9 mouse cellular contexts compared by ENCODE assay signal in genomic region chr5:31138241-31138967, GRCm38 (mm10). TPM values are rescaled to one million over a fixed set of nuclear protein-coding genes. Genes with fewer than 3 reads are reported as not detected.
A peak's percentile ranks its signal among the peaks of the same experiment; 100 is the strongest.
DNase-seq lines count a peak whose midpoint lies in the region; ATAC-seq and TF ChIP-seq lines count a peak whose summit lies in the region.
"Had no signal": no experiment of that assay in that cellular context is flagged by ENCODE, and none has a peak within 500 bp of the region (broad histone marks: within the 10 kb centered on the region; RNA-seq: fewer than 3 reads in every experiment).

Gene Ucn (minus strand): TSS chr5:31138829.

- DNase-seq in lung, embryonic 14.5 days: peak; percentile 56
- no peak for DNase-seq in lung, postnatal 25 days (ENCODE audit: low spot score)
- DNase-seq in forebrain, embryonic 10.5 days (ENCODE audit: extremely low spot score, low spot score): peak; percentile 26
- no peak for DNase-seq in frontal cortex, adult 2 months (ENCODE audit: extremely low spot score in 1 of 2, low spot score in 1 of 2)
- no peak for DNase-seq in ovary, postnatal 36 days (ENCODE audit: low spot score)
- DNase-seq in cerebellum, adult 18-20 months: no peak

- H3K4me2 ChIP-seq in lung, embryonic 14.5 days: peak within 1 kb of the TSS; percentile 42
- H3K4me2 ChIP-seq in hindbrain, embryonic 16.5 days (ENCODE audit: low read length): peak within 1 kb of the TSS; percentile 58
- H3K4me2 ChIP-seq in neural tube, embryonic 15.5 days: peak within 1 kb of the TSS; percentile 63

- no peak for TF ChIP-seq CTCF in lung, embryonic 14.5 days (IDR thresholded peaks at IDR 0.05; ENCODE audit: low read depth)

- no peak within 1 kb of the TSS for H3K27ac ChIP-seq in lung, embryonic 14.5 days (ENCODE audit: low read depth)
- no peak within 1 kb of the TSS for H3K27ac ChIP-seq in forebrain, embryonic 10.5 days
- no peak within 1 kb of the TSS for H3K27ac ChIP-seq in hindbrain, embryonic 16.5 days (ENCODE audit: low read depth, low read length)
- no peak within 1 kb of the TSS for H3K27ac ChIP-seq in neural tube, embryonic 15.5 days (replicated peaks)
- H3K27ac ChIP-seq: liver, embryonic 14.5 days had no signal

- no peaks in the 10 kb centered on the region for H3K4me1 ChIP-seq in lung, embryonic 14.5 days (ENCODE audit: insufficient read depth)
- H3K4me1 ChIP-seq in forebrain, embryonic 10.5 days: peaks cover 30% of the 10 kb centered on the region
- H3K4me1 ChIP-seq in hindbrain, embryonic 16.5 days (ENCODE audit: control insufficient read depth, insufficient read depth, low read depth, low read length): peaks cover 16% of the 10 kb centered on the region
- peaks cover 27% of the 10 kb centered on the region for H3K4me1 ChIP-seq in neural tube, embryonic 15.5 days

- H3K27me3 ChIP-seq in lung, embryonic 14.5 days (ENCODE audit: insufficient read depth, low read length): peaks cover 60% of the 10 kb centered on the region
- H3K27me3 ChIP-seq in forebrain, embryonic 10.5 days (ENCODE audit: poor library complexity, severe bottlenecking): peaks cover 69% of the 10 kb centered on the region
- peaks cover 51% of the 10 kb centered on the region for H3K27me3 ChIP-seq in hindbrain, embryonic 16.5 days (replicated peaks; ENCODE audit: control insufficient read depth, insufficient read depth, low read length)
- peaks cover 65% of the 10 kb centered on the region for H3K27me3 ChIP-seq in neural tube, embryonic 15.5 days (replicated peaks)

- peak within 1 kb of the TSS; percentile 14; the same call in 1 of the 2 replicates for H3K4me3 ChIP-seq in lung, embryonic 14.5 days (ENCODE audit: low read depth, low read length)
- H3K4me3 ChIP-seq in forebrain, embryonic 10.5 days: peak within 1 kb of the TSS; percentile 45
- H3K4me3 ChIP-seq in hindbrain, embryonic 16.5 days (ENCODE audit: low read length): peak within 1 kb of the TSS; percentile 35
- H3K4me3 ChIP-seq in neural tube, embryonic 15.5 days (replicated peaks): peak within 1 kb of the TSS; percentile 36

- H3K9ac ChIP-seq in lung, embryonic 14.5 days: no peak within 1 kb of the TSS
- 0 out of 2 replicates have a peak within 1 kb of the TSS, but pooled peaks have one; percentile 36 for H3K9ac ChIP-seq in hindbrain, embryonic 16.5 days (ENCODE audit: low read depth, low read length)
- H3K9ac ChIP-seq in neural tube, embryonic 15.5 days (replicated peaks): peak within 1 kb of the TSS; percentile 40
- H3K9ac ChIP-seq: liver, embryonic 14.5 days had no signal

- 1% methylated on average over 52 of the region's 52 CpGs for WGBS in lung, embryonic 14.5 days
- WGBS in forebrain, embryonic 10.5 days: 1% methylated on average over 52 of the region's 52 CpGs
- 1% methylated on average over 52 of the region's 52 CpGs for WGBS in hindbrain, embryonic 16.5 days
- WGBS in neural tube, embryonic 15.5 days: 1% methylated on average over 52 of the region's 52 CpGs

- ATAC-seq in lung, embryonic 14.5 days (ENCODE audit: insufficient read depth): peak; percentile 60; the same call in 1 of the 2 replicates
- ATAC-seq in hindbrain, embryonic 16.5 days: 0 out of 2 replicates have a peak, but pooled peaks have one; percentile 20
- ATAC-seq in neural tube, embryonic 15.5 days (ENCODE audit: low FRiP score): no peak

- peaks cover 8% of the 10 kb centered on the region; the same call in 1 of the 2 replicates for H3K36me3 ChIP-seq in lung, embryonic 14.5 days (ENCODE audit: insufficient read depth)
- H3K36me3 ChIP-seq in forebrain, embryonic 10.5 days (replicated peaks): peaks cover 12% of the 10 kb centered on the region
- H3K36me3 ChIP-seq in hindbrain, embryonic 16.5 days (ENCODE audit: control insufficient read depth, insufficient read depth, low read length): peaks cover 1% of the 10 kb centered on the region; the same call in 1 of the 2 replicates
- H3K36me3 ChIP-seq in neural tube, embryonic 15.5 days: peaks cover 10% of the 10 kb centered on the region; the same call in 1 of the 2 replicates

- no peaks in the 10 kb centered on the region for H3K9me3 ChIP-seq in lung, embryonic 14.5 days (ENCODE audit: low read depth, low read length)
- no peaks in the 10 kb centered on the region for H3K9me3 ChIP-seq in forebrain, embryonic 10.5 days
- no peaks in the 10 kb centered on the region for H3K9me3 ChIP-seq in hindbrain, embryonic 16.5 days (ENCODE audit: control insufficient read depth, low read length)
- no peaks in the 10 kb centered on the region for H3K9me3 ChIP-seq in neural tube, embryonic 15.5 days (replicated peaks)

RNA-seq across cellular contexts. Expression of gene Ucn, which starts in this region (rescaled TPM):
- not detected in 2 replicates for polyA plus RNA-seq in lung, embryonic 14.5 days (2014; fragmentation: Nextera tagmentation; extraction: Ambion mirVana)
- polyA plus RNA-seq in forebrain, embryonic 10.5 days (2016; fragmentation: Nextera tagmentation; extraction: Ambion mirVana): not detected in 2 replicates
- not detected in 2 replicates for polyA plus RNA-seq in hindbrain, embryonic 16.5 days (2015; fragmentation: Nextera tagmentation; extraction: Ambion mirVana)
- 0.41 TPM in 1 of 2 replicates, not detected in the other for polyA plus RNA-seq in neural tube, embryonic 15.5 days (2015; fragmentation: Nextera tagmentation; extraction: Ambion mirVana)
- 2.0 and 2.7 TPM in 2 replicates for polyA plus RNA-seq in frontal cortex, adult 2 months (2012; rRNA removed)
- polyA plus RNA-seq: liver, embryonic 14.5 days had no signal

Comparison
In these comparisons a context has a peak if more than half of its experiments do, and no peak if none do; other contexts are left out.
1. Peak in DNase-seq, ATAC-seq, H3K4me3 ChIP-seq and H3K4me2 ChIP-seq in lung, embryonic 14.5 days; RNA of the gene not detected or under 1 TPM.
2. Peak in DNase-seq and H3K4me3 ChIP-seq in forebrain, embryonic 10.5 days; RNA of the gene not detected or under 1 TPM.
3. Peak in ATAC-seq, H3K4me3 ChIP-seq, H3K9ac ChIP-seq and H3K4me2 ChIP-seq in hindbrain, embryonic 16.5 days; RNA of the gene not detected or under 1 TPM.